Mouse (Mus musculus) T-cell, adult 2 months (primary cell): ENCODE results near the gene Rbl2.

Source experiments
- DNase-seq: peaks from one replicate; pipeline ENCODE4 v3.0.0; 2022; ENCODE audit warnings: low spot score

Gene Rbl2

DNA sequence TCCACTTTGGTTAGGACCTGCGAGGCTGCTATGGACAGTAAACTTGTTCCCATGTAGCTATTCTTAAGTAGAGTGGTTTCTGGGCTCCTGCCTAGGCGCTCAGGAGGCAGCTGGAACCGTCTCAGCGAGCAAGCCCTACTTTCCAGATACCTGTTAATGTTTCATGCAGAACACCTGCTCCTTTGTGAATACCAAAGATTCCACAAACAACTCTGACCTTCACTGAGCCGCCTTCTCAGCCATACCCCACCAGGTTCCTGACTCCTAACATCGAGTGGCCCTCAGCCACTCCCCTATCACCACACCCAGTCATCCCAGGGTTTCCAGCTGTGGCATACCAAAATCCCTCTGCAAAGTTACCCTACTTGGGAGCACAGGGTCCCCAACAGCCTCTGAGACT, 100.3 kb downstream of the Rbl2 start:
- no peak for DNase-seq

DNA sequence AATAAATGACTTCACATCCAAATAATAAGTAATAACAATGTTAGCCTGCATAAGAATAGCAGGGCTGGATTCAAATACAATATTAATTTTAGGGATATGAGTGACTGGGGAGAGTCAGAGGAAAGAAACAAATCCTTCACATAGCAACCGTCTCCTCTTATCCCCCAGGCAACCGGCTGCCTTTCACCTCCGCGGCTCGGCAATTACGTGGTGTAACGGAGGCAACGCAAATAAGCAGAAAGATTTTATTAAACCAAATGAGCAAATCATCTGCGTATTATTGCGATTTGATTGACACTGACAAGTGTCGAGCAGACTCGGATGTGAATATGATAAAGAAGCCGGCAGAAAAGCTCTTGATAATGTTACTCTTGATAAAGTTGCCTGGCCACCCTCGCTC, 101.1 kb downstream of the Rbl2 start:
- no peak for DNase-seq

- no peak for DNase-seq
These were observed 101.7 kb downstream of the Rbl2 start for GRCm38 (mm10) chr8:91171605-91172004.
